Comparison of ENCODE assay signal across 8 mouse cellular contexts in the genomic region with DNA sequence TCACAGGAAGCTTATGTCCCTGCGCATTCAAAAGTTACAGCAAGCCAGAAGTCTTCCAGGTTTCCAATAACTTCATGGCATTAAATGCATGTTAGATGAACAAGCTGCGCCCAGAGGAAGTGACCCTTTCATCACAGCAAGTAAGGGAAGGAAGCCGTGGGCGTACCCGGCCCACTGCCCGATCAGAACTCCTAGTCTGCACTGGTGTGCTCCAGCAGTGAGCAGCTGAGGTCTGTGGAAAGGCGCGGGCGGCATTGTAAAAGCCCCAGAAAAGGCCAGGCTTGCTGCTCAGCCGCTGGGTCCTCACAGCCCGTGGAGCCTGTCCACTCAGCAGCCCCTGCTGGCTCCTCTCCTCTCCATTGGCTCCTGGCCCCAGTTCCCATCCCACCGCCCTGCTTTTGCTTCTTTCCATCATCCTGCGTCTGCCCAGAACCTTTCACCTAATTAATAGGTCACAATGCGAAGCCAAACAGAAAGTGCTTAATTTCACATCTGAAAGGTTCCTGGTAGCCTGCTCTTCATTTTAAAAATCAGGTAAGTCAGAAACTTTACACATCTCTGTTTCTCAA. TPM values are rescaled to one million over a fixed set of nuclear protein-coding genes. Genes with fewer than 3 reads are reported as not detected.
DNase-seq lines count a peak whose midpoint lies in the region; ATAC-seq lines count a peak whose summit lies in the region.
"Had no signal": no experiment of that assay in that cellular context is flagged by ENCODE, and none has a peak within 500 bp of the region (broad histone marks: within the 10 kb centered on the region; RNA-seq: fewer than 3 reads in every experiment).

No protein-coding gene starts in this region.

- 64% methylated on average over 14 of the region's 14 CpGs for WGBS in heart, embryonic 12.5 days

- peaks cover 19% of the 10 kb centered on the region for H3K4me1 ChIP-seq in heart, embryonic 12.5 days (replicated peaks)

- H3K27ac ChIP-seq in heart, embryonic 12.5 days (ENCODE audit: poor library complexity, severe bottlenecking): peak overlapping the region; percentile 36; the same call in 1 of the 2 replicates
- H3K27ac ChIP-seq: embryonic facial prominence, embryonic 12.5 days had no signal

- H3K36me3 ChIP-seq in heart, embryonic 12.5 days: 0 out of 2 replicates have a peak, but pooled peaks cover 4% of the 10 kb centered on the region
- H3K36me3 ChIP-seq: embryonic facial prominence, embryonic 12.5 days had no signal

- 0 out of 2 replicates have a peak overlapping the region, but pooled peaks have one; percentile 1 for H3K4me2 ChIP-seq in heart, embryonic 12.5 days
- H3K4me2 ChIP-seq: embryonic facial prominence, embryonic 12.5 days had no signal

- no peak overlapping the region for H3K9ac ChIP-seq in heart, embryonic 12.5 days
- H3K9ac ChIP-seq: embryonic facial prominence, embryonic 12.5 days had no signal

- no peaks in the 10 kb centered on the region for H3K9me3 ChIP-seq in heart, embryonic 12.5 days (replicated peaks)
- H3K9me3 ChIP-seq: embryonic facial prominence, embryonic 12.5 days had no signal

- no peaks in the 10 kb centered on the region for H3K27me3 ChIP-seq in heart, embryonic 12.5 days (replicated peaks)
- H3K27me3 ChIP-seq: embryonic facial prominence, embryonic 12.5 days had no signal

- peak; percentile 62 for DNase-seq in kidney, postnatal 10 days
- no peak for DNase-seq in kidney, adult 11 months
- DNase-seq in lung, postnatal 14 days: peak; percentile 11
- no peak for DNase-seq in cerebellum, adult 11 months
- DNase-seq in yolk sac, embryonic 10.5 days (ENCODE audit: low spot score): no peak

- ATAC-seq in common myeloid progenitor, adult 5-6 weeks (replicated peaks; ENCODE audit: low read depth, poor library complexity, severe bottlenecking): peak; percentile 55
- ATAC-seq in heart, embryonic 12.5 days (ENCODE audit: insufficient number of reproducible peaks, low FRiP score): peak; percentile 66

- H3K4me3 ChIP-seq in heart, embryonic 12.5 days: no peak overlapping the region
- H3K4me3 ChIP-seq: embryonic facial prominence, embryonic 12.5 days had no signal

RNA-seq across cellular contexts. Expression of a gene that starts 47.5 kb away (rescaled TPM):
- total RNA-seq in common myeloid progenitor, adult 5-6 weeks (2017): 56.1 and 61.3 TPM in 2 replicates
- polyA plus RNA-seq in heart, embryonic 12.5 days (2016; fragmentation: Nextera tagmentation; extraction: Ambion mirVana): 28.9 and 31.4 TPM in 2 replicates

Comparison
In these comparisons a context has a peak if more than half of its experiments do, and no peak if none do; other contexts are left out.
1. DNase-seq: peak in kidney, postnatal 10 days (single experiment) and lung, postnatal 14 days (single experiment); none in kidney, adult 11 months (single experiment), cerebellum, adult 11 months (single experiment) and yolk sac, embryonic 10.5 days (single experiment).